Mouse (Mus musculus): ENCODE measurements around the gene Tas2r134. TPM values are rescaled to one million over a fixed set of nuclear protein-coding genes. Genes with fewer than 3 reads are reported as not detected.
A peak's percentile ranks its signal among the peaks of the same experiment; 100 is the strongest.

Gene Tas2r134
- polyA plus RNA-seq, 1 experiment from 2014 or later: not detected

DNA sequence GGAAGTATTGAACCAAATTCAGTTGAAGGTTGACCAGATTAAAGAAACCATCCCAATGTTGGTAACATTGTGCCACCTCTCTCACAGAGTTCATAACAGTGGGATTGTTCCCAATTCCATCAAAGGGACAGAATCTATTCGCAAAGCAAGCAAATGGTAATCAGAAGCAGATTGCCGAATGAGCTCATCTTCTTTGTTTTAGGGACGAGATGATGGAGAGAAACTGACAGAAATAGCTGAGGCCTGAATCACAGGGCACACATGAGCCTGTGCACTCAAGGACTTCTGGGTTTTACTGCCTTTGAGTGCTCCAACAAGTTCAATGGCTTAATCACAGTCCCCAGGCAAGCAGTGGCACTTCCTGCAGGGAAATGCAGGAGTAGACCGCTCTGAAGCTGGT is 13.6 kb upstream of the Tas2r134 start:
- no peaks in the 10 kb centered on the region for H3K9me3 ChIP-seq
- DNase-seq (ENCODE audit: low spot score): peak; percentile 55
- H3K4me3 ChIP-seq: no peak overlapping the region
- no peak overlapping the region for H3K27ac ChIP-seq
- H3K27me3 ChIP-seq (ENCODE audit: insufficient read depth, poor library complexity, severe bottlenecking): no peaks in the 10 kb centered on the region
- H3K4me1 ChIP-seq: no peaks in the 10 kb centered on the region
- no peaks in the 10 kb centered on the region for H3K36me3 ChIP-seq
- WGBS: 66% methylated on average over 4 of the region's 4 CpGs

DNA sequence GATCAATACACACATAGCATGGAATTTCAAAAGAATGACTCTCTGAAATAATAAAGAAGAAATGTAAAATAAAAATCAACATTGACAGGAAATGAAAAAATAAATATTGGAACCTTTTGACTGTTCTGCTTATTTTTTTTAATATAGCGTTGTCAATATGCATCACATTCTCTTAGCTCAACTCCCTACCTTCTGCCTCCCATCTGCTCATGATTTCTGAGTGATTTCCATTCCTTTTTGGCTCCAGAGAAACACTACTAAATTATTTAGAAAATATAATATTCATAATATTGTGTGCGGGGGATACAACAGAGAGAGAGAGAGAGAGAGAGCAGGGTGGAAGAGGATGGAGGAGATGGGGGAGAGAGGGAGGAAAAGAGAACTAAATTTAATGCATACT is 5.4 kb upstream of the Tas2r134 start:
- Histone ChIP-seq H3K36me3 (no peaks in the 10 kb centered on the region), H3K4me1 (no peaks in the 10 kb centered on the region), H3K4me3 (no peak overlapping the region), H3K9me3 (no peaks in the 10 kb centered on the region), H3K27me3 (ENCODE audit: insufficient read depth, poor library complexity, severe bottlenecking) (no peaks in the 10 kb centered on the region), H3K27ac (no peak overlapping the region)
- 87% methylated on average over 2 of the region's 2 CpGs for WGBS
- DNase-seq (ENCODE audit: low spot score): no peak

DNA sequence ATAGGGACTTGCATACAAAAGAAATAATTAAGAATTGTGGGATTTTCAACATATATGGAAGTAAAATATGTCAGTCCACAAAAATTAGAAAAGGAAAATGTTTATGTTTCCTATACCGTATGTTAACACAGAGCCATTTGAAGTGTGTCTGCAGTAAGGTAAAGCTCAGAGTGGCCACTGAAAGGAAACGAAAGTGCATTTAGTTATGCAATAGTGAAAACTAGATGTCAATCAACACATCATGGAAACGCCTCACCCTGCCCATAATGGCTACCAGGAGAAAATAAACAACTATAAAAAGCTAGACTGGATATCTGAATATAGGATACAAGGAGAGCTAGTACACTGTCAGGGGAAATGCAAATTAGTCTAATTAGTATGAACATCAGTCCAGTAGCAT is 1.3 kb upstream of the Tas2r134 start:
- no peak for DNase-seq (ENCODE audit: low spot score)
- H3K27ac ChIP-seq: no peak overlapping the region
- H3K4me3 ChIP-seq: no peak overlapping the region
- H3K4me1 ChIP-seq: no peaks in the 10 kb centered on the region
- H3K36me3 ChIP-seq: no peaks in the 10 kb centered on the region
- WGBS: 76% methylated on average over 3 of the region's 3 CpGs
- no peaks in the 10 kb centered on the region for H3K9me3 ChIP-seq
- no peaks in the 10 kb centered on the region for H3K27me3 ChIP-seq (ENCODE audit: insufficient read depth, poor library complexity, severe bottlenecking)

DNA sequence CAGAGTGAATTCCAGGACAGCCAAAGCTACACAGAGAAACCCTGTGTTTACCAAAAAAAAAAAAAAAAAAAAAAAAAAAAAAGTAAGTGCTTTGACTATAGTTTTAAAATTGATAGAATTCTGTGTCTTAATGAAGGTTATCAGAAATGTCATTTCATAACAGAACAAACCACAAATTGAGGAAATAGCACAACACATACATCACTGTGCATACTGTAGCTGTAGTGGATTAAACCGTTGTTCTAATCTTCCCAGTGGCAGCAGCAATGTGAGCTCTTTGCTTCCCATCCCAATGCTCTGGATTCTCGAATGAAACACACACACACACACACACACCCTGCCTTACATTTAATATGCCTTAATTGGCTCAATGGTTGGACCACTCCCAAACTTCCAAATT is 4.1 kb downstream of the Tas2r134 start:
- WGBS: 64% methylated on average over 2 of the region's 2 CpGs
- H3K4me1 ChIP-seq: no peaks in the 10 kb centered on the region
- no peaks in the 10 kb centered on the region for H3K9me3 ChIP-seq
- no peak overlapping the region for H3K27ac ChIP-seq
- DNase-seq (ENCODE audit: low spot score): no peak
- H3K27me3 ChIP-seq (ENCODE audit: insufficient read depth, poor library complexity, severe bottlenecking): no peaks in the 10 kb centered on the region
- no peak overlapping the region for H3K4me3 ChIP-seq
- H3K36me3 ChIP-seq: no peaks in the 10 kb centered on the region

DNA sequence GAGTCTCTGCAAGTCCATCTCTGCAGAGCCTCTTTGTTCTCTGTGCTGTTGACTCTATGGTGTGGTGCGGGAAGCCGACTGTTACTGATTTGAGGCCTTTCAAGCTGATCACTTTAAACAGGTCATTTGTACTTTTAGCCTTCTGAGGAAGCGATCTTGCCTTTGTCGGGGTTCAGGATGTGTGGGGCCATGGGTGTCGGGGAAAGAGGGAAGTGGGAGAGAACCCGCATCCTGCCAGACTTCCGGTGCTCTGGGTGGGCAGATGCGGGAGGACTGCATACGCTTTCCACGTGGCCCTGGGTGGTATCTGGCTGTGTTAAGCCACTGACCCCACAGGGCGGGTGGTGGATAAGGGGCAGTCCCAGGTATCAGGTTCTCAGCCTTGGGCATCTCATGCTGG is 10.4 kb downstream of the Tas2r134 start:
- Histone ChIP-seq H3K36me3 (no peaks in the 10 kb centered on the region), H3K4me3 (no peak overlapping the region), H3K4me1 (no peaks in the 10 kb centered on the region), H3K27me3 (ENCODE audit: insufficient read depth, poor library complexity, severe bottlenecking) (no peaks in the 10 kb centered on the region), H3K27ac (no peak overlapping the region), H3K9me3 (no peaks in the 10 kb centered on the region)
- 85% methylated on average over 11 of the region's 11 CpGs for WGBS
- no peak for DNase-seq (ENCODE audit: low spot score)

DNA sequence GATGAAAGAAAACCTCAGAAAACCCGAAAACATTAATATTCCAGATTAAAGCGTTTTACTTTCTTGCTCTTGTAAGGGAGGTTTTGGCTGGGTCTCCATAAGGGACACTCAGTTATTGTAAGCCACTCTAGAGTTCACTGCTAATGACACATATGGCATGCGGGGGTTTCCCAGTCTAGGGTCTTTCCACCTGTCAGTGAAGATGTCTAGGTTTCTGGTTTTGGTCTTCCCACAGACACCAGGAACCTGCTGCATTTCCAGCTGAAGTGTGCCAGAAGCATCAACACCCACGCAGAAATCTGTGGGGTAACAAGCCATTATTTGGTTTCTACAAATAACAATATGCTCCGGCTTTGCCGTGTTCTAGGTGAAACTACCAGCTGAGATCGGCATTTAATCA is 14.3 kb downstream of the Tas2r134 start:
- 85% methylated on average over 7 of the region's 7 CpGs for WGBS
- Histone ChIP-seq H3K36me3 (no peaks in the 10 kb centered on the region), H3K27me3 (ENCODE audit: insufficient read depth, poor library complexity, severe bottlenecking) (no peaks in the 10 kb centered on the region), H3K27ac (no peak overlapping the region), H3K9me3 (no peaks in the 10 kb centered on the region), H3K4me3 (no peak overlapping the region), H3K4me1 (no peaks in the 10 kb centered on the region)
- no peak for DNase-seq (ENCODE audit: low spot score)

DNA sequence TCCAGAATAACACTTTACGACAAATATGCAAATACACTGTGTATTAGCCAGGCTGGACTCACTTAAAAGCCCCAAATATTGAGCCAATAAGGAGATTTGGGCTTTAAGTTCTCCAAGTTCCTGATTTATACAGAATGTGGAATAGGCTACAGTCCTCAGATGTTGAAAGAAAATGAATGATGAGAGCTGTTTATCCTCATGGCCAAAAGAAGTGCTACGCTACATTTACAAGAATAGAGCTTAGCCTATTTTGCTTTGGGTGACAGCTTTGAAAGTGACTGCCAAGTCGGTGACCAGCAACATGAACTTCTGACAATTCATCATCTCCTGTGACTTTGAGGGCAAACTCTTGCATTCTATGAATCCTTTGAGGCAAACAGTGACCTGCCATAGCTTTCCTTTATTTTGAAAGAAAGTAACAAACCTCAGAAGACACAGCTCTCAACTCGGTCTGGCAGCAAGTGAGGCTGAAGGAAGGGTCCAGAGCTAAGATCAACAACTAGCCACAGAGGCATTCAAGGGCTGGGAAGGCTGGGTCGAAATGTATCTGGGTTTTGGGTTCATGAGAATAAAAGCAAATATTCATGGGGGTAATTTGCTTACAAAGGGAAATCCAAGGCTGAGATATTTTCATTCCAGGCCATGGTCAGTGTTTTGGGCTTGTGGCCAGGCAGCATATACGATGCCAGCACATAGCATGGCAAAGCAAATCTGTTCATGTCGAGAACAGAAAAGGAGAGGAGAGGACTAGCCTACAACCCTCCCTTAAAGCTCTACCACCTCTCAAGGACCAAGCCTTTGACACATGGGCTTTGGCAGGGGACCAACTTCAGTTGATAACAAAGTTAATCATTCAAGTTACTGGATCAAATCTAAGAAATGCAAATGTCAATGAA is 16.2 kb downstream of the Tas2r134 start:
- H3K36me3 ChIP-seq: no peaks in the 10 kb centered on the region
- no peak overlapping the region for H3K4me3 ChIP-seq
- H3K9me3 ChIP-seq: no peaks in the 10 kb centered on the region
- WGBS: 80% methylated on average over 7 of the region's 7 CpGs
- no peak overlapping the region for H3K27ac ChIP-seq
- H3K4me1 ChIP-seq: no peaks in the 10 kb centered on the region
- no peaks in the 10 kb centered on the region for H3K27me3 ChIP-seq (ENCODE audit: insufficient read depth, poor library complexity, severe bottlenecking)
- no peak for DNase-seq (ENCODE audit: low spot score)

DNA sequence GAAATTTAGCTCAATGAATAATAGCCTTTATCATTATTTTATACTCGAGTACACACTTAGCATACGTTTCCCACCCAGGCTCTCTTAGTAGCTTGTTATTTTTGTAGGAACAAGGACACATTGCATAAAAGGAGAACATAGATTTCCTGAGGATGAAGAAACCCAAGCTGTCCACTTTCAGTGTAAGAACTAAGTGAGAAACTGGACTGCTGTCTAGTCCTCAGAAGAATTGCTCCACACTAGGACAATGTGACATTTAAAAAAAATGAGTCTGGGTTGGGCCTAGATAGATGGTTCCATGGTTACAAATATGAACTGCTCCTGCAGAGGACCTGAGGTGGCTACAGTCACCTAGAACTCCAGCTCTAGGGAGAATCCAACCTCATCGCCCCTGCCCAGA is 20.7 kb downstream of the Tas2r134 start:
- H3K27ac ChIP-seq: no peak overlapping the region
- 83% methylated on average over 3 of the region's 3 CpGs for WGBS
- H3K9me3 ChIP-seq: no peaks in the 10 kb centered on the region
- no peak overlapping the region for H3K4me3 ChIP-seq
- peaks cover 8% of the 10 kb centered on the region; the same call in 1 of the 2 replicates for H3K4me1 ChIP-seq
- no peaks in the 10 kb centered on the region for H3K36me3 ChIP-seq
- no peaks in the 10 kb centered on the region for H3K27me3 ChIP-seq (ENCODE audit: insufficient read depth, poor library complexity, severe bottlenecking)
- DNase-seq (ENCODE audit: low spot score): no peak

DNA sequence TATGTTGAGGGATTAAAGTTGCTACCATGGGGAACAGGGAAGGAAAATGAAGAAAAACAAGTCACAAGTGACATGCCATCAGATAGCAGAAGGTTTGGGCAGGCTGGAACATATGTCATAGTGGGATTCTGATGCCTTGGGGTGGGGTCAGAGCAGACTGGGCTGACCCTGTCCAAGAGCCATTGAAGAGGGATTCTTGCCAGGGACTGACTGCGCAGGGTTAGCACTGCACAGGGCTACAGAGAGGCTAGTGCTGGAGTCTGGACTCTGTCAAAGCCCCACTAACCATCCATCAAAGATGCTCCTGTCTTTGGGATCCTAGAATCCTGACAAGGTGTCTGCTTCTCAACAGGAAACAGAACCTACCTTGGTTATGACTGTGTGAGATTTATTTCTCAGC is 22.6 kb downstream of the Tas2r134 start:
- H3K27me3 ChIP-seq (ENCODE audit: insufficient read depth, poor library complexity, severe bottlenecking): no peaks in the 10 kb centered on the region
- no peak overlapping the region for H3K27ac ChIP-seq
- no peak for DNase-seq (ENCODE audit: low spot score)
- H3K4me1 ChIP-seq: peaks cover 8% of the 10 kb centered on the region; the same call in 1 of the 2 replicates
- WGBS: 47% methylated on average over 1 of the region's 1 CpGs
- H3K4me3 ChIP-seq: no peak overlapping the region
- H3K9me3 ChIP-seq: no peaks in the 10 kb centered on the region
- H3K36me3 ChIP-seq: no peaks in the 10 kb centered on the region

DNA sequence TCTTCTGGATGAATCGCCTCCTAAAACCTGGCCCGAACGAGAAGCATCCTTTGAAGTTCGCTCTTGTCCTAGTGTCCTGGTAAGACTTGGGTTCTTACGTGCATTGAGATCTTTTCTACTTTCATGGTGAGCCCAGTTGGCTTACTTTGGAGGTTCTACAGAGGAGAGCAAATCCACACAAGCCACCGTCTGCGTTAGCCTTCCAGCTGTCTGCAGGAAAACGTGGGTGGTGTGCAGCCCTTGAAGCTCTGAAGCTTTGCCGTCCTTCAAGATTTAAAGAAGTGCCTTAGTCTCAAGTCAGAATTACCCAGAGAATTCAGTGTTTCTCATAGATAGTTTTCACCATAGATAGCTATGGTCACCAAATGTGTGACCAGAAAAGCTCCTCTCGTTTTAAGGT is 24.8 kb downstream of the Tas2r134 start:
- Histone ChIP-seq H3K27ac (no peak overlapping the region), H3K4me1 (peaks cover 8% of the 10 kb centered on the region; the same call in 1 of the 2 replicates)
- WGBS: 89% methylated on average over 10 of the region's 10 CpGs

DNA sequence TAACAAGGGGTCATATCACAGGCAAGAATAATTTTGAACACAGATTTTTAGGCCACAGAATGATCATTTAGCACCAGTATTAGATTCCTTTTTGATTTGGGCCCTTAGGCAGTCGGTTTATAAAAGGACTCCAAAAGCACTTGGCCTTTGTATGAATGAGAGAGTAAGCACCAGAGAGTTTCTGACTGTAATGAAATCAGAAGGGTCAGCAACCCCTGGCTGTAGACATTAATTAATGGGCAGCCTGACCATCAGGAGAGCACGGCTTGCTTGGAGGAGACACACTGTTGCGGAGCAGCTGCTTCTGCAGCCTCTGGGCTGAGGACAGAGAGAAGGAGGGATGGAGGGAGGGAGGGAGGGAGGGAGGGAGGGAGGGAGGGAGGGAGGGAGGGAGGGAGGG is 30.4 kb downstream of the Tas2r134 start:
- H3K27ac ChIP-seq: no peak overlapping the region
- no peaks in the 10 kb centered on the region for H3K9me3 ChIP-seq
- no peaks in the 10 kb centered on the region; the same call in 1 of the 2 replicates for H3K4me1 ChIP-seq
- H3K27me3 ChIP-seq (ENCODE audit: insufficient read depth, poor library complexity, severe bottlenecking): no peaks in the 10 kb centered on the region
- H3K36me3 ChIP-seq: no peaks in the 10 kb centered on the region
- 61% methylated on average over 3 of the region's 3 CpGs for WGBS
- no peak overlapping the region for H3K4me3 ChIP-seq
- DNase-seq (ENCODE audit: low spot score): no peak

More for the DNA sequence above, 24.8 kb downstream of the Tas2r134 start:
- DNase-seq (ENCODE audit: low spot score): no peak
- no peak overlapping the region for H3K4me3 ChIP-seq
- H3K9me3 ChIP-seq: no peaks in the 10 kb centered on the region
- no peaks in the 10 kb centered on the region for H3K36me3 ChIP-seq
- no peaks in the 10 kb centered on the region for H3K27me3 ChIP-seq (ENCODE audit: insufficient read depth, poor library complexity, severe bottlenecking)

DNA sequence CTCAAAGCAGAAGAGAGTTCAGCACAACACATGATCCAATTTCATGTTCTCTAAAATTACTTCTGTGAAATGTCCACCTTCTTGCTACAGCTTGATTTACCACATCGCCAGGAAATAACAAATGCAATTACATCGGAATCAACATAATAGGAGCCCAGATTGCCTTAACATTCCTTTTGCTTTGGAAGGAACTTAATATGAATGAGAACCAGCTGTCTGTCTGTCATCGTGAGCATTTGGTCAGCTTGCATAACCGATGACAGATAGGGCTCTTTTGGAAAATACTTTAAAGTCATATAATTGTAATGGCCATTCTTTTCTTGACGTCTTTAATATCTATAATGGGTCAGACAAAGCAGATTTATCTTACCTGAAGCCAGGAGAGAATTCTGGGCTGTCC is 31.0 kb downstream of the Tas2r134 start:
- no peaks in the 10 kb centered on the region for H3K27me3 ChIP-seq (ENCODE audit: insufficient read depth, poor library complexity, severe bottlenecking)
- no peak for DNase-seq (ENCODE audit: low spot score)
- WGBS: 80% methylated on average over 5 of the region's 5 CpGs
- H3K36me3 ChIP-seq: no peaks in the 10 kb centered on the region
- H3K4me1 ChIP-seq: no peaks in the 10 kb centered on the region; the same call in 1 of the 2 replicates
- no peaks in the 10 kb centered on the region for H3K9me3 ChIP-seq
- no peak overlapping the region for H3K4me3 ChIP-seq
- H3K27ac ChIP-seq: no peak overlapping the region

DNA sequence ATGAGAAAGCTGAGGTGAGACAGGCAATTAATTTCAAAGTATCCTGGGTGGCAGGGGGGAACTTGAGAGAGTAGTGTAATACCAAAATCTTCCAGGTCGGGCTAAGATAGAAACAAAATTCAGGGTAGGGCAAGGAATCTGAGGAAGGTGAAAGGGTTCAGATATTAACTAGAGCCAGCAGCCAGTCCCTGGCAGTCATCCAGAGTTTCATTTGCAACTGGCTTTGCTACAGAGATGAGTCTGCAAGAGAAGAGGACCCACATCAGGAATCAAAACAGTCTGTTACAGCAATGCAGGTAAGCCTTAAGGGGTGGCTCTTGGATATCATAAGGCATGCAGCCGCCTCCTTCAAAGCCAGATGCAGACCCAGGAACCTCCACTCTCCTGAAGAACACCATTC is 47.0 kb downstream of the Tas2r134 start:
- Histone ChIP-seq H3K36me3 (no peaks in the 10 kb centered on the region), H3K27me3 (ENCODE audit: insufficient read depth, poor library complexity, severe bottlenecking) (no peaks in the 10 kb centered on the region), H3K4me1 (no peaks in the 10 kb centered on the region; the same call in 1 of the 2 replicates), H3K27ac (no peak overlapping the region), H3K4me3 (no peak overlapping the region), H3K9me3 (no peaks in the 10 kb centered on the region)
- no peak for DNase-seq (ENCODE audit: low spot score)
- 78% methylated on average over 2 of the region's 2 CpGs for WGBS
